Mouse (Mus musculus) kidney, adult 2 months (tissue): ENCODE measurements around the gene Iqschfp. TPM values are rescaled to one million over a fixed set of nuclear protein-coding genes. Genes with fewer than 3 reads are reported as not detected.
A peak's percentile ranks its signal among the peaks of the same experiment; 100 is the strongest.

Experiments
- DNase-seq: peaks from one replicate; pipeline ENCODE4 v3.0.0; 2021
- H3K27ac ChIP-seq: fragments of 200-500 bp; 2 replicates; pipeline ENCODE4 v1.5.1; 2012; ENCODE audit warnings: low read depth, low read length, control low read depth, inconsistent platforms; ENCODE audit not compliant: insufficient read depth
- H3K27me3 ChIP-seq: fragments of 200-500 bp; replicated peaks from 2 replicates; pipeline ENCODE4 v1.6.1; 2012; ENCODE audit warnings: mild to moderate bottlenecking, moderate library complexity, low read length, inconsistent platforms; ENCODE audit not compliant: control insufficient read depth, insufficient read depth
- H3K36me3 ChIP-seq: fragments of 200-500 bp; 2 replicates; pipeline ENCODE4 v1.6.1; 2012; ENCODE audit warnings: mild to moderate bottlenecking, moderate library complexity, low read length, inconsistent platforms; ENCODE audit not compliant: control insufficient read depth, insufficient read depth
- H3K4me1 ChIP-seq: fragments of 200-500 bp; 2 replicates; pipeline ENCODE4 v1.6.1; 2011; ENCODE audit warnings: low read length; ENCODE audit not compliant: control insufficient read depth, insufficient read depth
- H3K4me3 ChIP-seq: fragments of 200-500 bp; 2 replicates; pipeline ENCODE4 v1.5.1; 2011; ENCODE audit warnings: mild to moderate bottlenecking, low read depth, low read length, control low read depth; ENCODE audit not compliant: insufficient read depth
- CTCF ChIP-seq: fragments of 200-500 bp; conservative IDR thresholded peaks from 2 replicates; pipeline ENCODE4 v1.5.1; 2011; ENCODE audit warnings: low read depth, mild to moderate bottlenecking, control low read depth, low read length, moderate library complexity, mixed read lengths; ENCODE audit not compliant: insufficient read depth, insufficient read length
- POLR2A ChIP-seq: fragments of 200-500 bp; IDR thresholded peaks from one replicate; pipeline ENCODE4 v1.6.1; 2011; ENCODE audit warnings: low read depth, low read length, control low read depth
- WGBS: fragments of 180-500 bp; shearing (Covaris S2); methylation state at CpG from one replicate; pipeline ENCODE4 v1.1.7; 2018; 5-methylcytosine and 5-hydroxymethylcytosine counted together
- polyA plus RNA-seq: library from polyadenylated mRNA; depleted of rRNA; stranded (reverse); fragments of >200 nt; gene quantifications from 2 replicates; pipeline ENCODE4 v1.2.3, GENCODE M21; 2012

The Iqschfp gene
- polyA plus RNA-seq, 1 experiment, result not detected

GRCm38 (mm10) chr3:68586646-68587064 is 694.6 kb downstream of the Iqschfp start:
- peak; percentile 58 for DNase-seq
- no peak for TF ChIP-seq CTCF
- TF ChIP-seq POLR2A, result no peak
- Histone ChIP-seq H3K4me1 (peaks cover 23% of the 10 kb centered on the region), H3K27me3 (no peaks in the 10 kb centered on the region), H3K36me3 (no peaks in the 10 kb centered on the region), H3K27ac (peak overlapping the region; percentile 47), H3K4me3 (no peak overlapping the region)
- 23% methylated on average over 9 of the region's 9 CpGs for WGBS

GRCm38 (mm10) chr3:68587567-68588245 is 695.7 kb downstream of the Iqschfp start:
- peaks cover 22% of the 10 kb centered on the region for H3K4me1 ChIP-seq
- 67% methylated on average over 10 of the region's 10 CpGs for WGBS

GRCm38 (mm10) chr3:68589220-68589840 is 697.3 kb downstream of the Iqschfp start:
- WGBS, result 81% methylated on average over 9 of the region's 9 CpGs

More at GRCm38 (mm10) chr3:68587567-68588245, 695.7 kb downstream of the Iqschfp start:
- Histone ChIP-seq H3K36me3 (no peaks in the 10 kb centered on the region), H3K27ac (peak overlapping the region; percentile 47), H3K27me3 (no peaks in the 10 kb centered on the region), H3K4me3 (no peak overlapping the region)
- DNase-seq, result no peak
- no peak for TF ChIP-seq CTCF
- TF ChIP-seq POLR2A, result no peak

GRCm38 (mm10) chr3:68590436-68590835 is 698.4 kb downstream of the Iqschfp start:
- WGBS, result 82% methylated on average over 8 of the region's 8 CpGs
- H3K36me3 ChIP-seq, result no peaks in the 10 kb centered on the region
- peaks cover 26% of the 10 kb centered on the region for H3K4me1 ChIP-seq
- H3K4me3 ChIP-seq, result no peak overlapping the region
- no peak for DNase-seq
- H3K27ac ChIP-seq, result no peak overlapping the region
- H3K27me3 ChIP-seq, result no peaks in the 10 kb centered on the region
- no peak for TF ChIP-seq POLR2A
- no peak for TF ChIP-seq CTCF

More at GRCm38 (mm10) chr3:68589220-68589840, 697.3 kb downstream of the Iqschfp start:
- no peak for DNase-seq
- H3K4me1 ChIP-seq, result peaks cover 22% of the 10 kb centered on the region
- no peak overlapping the region for H3K27ac ChIP-seq
- no peaks in the 10 kb centered on the region for H3K36me3 ChIP-seq
- TF ChIP-seq POLR2A (no peak), CTCF (no peak)
- no peak overlapping the region for H3K4me3 ChIP-seq
- no peaks in the 10 kb centered on the region for H3K27me3 ChIP-seq

DNA sequence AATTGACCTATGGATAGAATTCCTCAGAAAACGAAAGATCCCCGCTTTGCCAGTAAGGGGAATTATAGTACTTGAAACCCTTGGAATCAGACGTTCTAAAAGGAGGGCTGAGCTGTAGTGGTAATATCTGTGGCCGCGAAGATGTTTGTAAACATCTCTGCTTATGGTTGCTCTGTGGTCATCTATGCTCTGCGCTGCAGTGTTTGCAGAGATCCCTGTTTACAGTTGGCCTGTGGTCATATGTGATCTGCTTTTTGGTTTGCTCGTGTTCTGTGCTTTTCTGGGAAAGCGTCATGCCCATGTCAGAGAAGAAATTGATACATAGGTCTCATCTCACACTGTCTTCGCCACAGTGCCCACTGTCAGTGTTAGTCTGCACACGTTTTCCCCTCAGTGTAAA is 700.5 kb downstream of the Iqschfp start:
- H3K27ac ChIP-seq, result no peak overlapping the region
- no peak for TF ChIP-seq POLR2A
- H3K36me3 ChIP-seq, result no peaks in the 10 kb centered on the region
- no peaks in the 10 kb centered on the region for H3K27me3 ChIP-seq
- WGBS, result 74% methylated on average over 10 of the region's 10 CpGs
- DNase-seq, result no peak
- peaks cover 18% of the 10 kb centered on the region for H3K4me1 ChIP-seq
- H3K4me3 ChIP-seq, result no peak overlapping the region

- Histone ChIP-seq H3K4me1 (peaks cover 18% of the 10 kb centered on the region), H3K27me3 (no peaks in the 10 kb centered on the region), H3K4me3 (no peak overlapping the region), H3K36me3 (no peaks in the 10 kb centered on the region), H3K27ac (no peak overlapping the region)
- WGBS, result 66% methylated on average over 12 of the region's 12 CpGs
- TF ChIP-seq CTCF (no peak), POLR2A (no peak)
- no peak for DNase-seq
These were observed 701.2 kb downstream of the Iqschfp start for GRCm38 (mm10) chr3:68593073-68593867.
